Mouse (Mus musculus) adrenal gland, postnatal 10 days (tissue): Measurements from ENCODE around the gene Medag. TPM values are rescaled to one million over a fixed set of nuclear protein-coding genes. Genes with fewer than 3 reads are reported as not detected.
A peak's percentile ranks its signal among the peaks of the same experiment; 100 is the strongest.

Experiments used
- DNase-seq: peaks from one replicate; pipeline ENCODE4 v3.0.0; 2021; ENCODE audit warnings: mixed read lengths
- long read RNA-seq, 2 experiments: library from polyadenylated mRNA; stranded (forward); transcript quantifications; one replicate each; pipeline ENCODE4 v2.0.0; 2021
- total RNA-seq, 2 experiments: library from RNA; stranded (reverse); gene quantifications; 2 replicates each; pipeline ENCODE4 v1.2.3; 2021

The Medag gene
- total RNA-seq: 1 to 10 TPM; 7.0 to 7.2 TPM
- long read RNA-seq, experiment 1, partial matches to known transcripts: 0 of 4 reads
- long read RNA-seq, experiment 1, other reads (novel, unspliced or antisense): 0 of 4 reads
- long read RNA-seq, experiment 2, partial matches to known transcripts: 0 of 4 reads
- long read RNA-seq, experiment 2, other reads (novel, unspliced or antisense): 3 of 4 reads

GRCm38 (mm10) chr5:149411509-149412193, at the start of gene Medag:
Gene Medag (plus strand): TSS chr5:149411749.
- DNase-seq: peak; percentile 77

- no peak for DNase-seq
Measured at GRCm38 (mm10) chr5:149362626-149363025, 48.9 kb upstream of the Medag start.

DNA sequence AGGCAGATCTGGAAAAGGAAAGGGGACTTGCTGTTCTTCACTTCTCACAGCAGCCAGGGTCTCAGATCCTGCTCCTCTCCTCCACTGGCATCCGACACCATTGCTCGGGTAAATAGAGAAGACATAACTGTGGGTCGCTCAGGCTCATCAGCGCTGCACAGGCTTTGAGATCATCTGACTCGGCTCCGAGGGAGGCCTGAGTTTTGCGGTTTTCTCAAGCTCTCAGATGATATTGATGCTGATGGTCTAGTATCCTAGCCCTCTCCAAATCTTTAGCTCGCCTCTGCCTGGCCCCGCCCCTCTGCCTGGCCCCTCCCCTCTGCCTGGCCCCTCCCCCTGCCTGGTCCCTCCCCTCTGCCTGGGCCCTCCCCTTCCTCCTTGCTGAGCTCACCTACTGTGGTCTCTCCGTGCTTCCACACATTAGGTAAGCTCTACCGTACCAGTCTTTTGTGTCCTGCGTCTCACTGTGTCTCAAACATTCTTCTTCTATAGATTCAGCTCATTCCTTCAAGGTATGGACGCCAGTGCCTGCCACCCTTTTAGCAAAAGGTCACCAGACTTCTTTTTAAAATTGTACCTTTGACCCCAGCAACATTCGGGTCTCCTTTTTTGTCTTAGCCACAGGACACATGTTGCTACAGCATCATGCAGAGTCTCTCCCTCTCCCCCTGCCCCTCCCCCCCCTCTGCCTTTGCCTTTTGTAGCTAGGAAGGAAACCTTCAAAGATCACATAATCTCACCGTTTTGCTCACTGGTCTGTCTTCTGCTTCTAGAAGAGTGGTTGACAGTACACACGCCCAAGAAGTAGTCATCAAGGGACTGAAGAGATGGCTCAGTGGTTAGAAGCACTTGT, 47.4 kb upstream of the Medag start:
- DNase-seq: no peak

GRCm38 (mm10) chr5:149367011-149367410, 44.5 kb upstream of the Medag start:
- DNase-seq: no peak

DNA sequence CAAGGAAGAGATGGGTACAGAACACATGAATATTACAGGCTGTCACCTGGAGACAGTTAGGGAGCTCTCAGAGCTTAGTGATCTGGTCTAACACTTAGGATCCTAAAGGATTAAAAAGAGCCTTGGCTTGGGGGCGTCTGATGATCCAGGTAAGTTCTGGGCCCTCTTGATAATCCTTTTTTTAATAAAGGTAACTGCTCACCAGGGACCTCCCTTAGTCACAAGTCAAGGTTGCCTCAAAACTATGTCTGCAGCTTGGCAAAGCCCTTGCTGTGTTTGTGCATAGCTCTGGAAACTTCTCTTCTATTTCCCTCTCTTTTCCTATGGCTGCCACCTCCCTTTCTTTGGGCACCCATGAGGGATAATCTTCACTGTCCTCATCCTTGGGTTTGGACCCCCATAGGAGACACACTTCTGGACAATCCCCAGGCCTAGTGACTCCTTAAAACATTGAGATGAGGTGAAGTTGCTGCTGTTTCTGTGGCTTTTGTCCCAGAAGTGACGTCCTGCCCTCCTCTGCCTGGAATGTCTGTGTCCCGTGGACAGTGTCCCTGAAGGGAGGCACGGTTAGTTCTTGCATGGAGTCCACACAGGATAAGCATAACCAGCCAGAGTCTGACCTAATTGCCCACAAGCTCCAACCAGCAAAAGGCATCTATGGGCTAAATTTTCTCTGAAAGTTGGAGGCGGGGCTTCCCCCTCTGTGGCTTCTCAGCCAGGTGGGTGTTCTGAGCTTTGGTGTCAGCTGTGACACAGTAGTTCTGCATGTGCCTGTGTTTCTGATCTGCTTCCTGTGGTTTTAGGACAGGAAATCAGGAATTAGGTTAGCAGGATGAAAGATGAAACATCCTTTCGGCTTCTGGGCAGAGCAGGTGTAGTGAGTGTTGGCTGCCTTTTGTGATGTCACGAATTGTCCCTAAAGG, 43.7 kb upstream of the Medag start:
- no peak for DNase-seq

DNA sequence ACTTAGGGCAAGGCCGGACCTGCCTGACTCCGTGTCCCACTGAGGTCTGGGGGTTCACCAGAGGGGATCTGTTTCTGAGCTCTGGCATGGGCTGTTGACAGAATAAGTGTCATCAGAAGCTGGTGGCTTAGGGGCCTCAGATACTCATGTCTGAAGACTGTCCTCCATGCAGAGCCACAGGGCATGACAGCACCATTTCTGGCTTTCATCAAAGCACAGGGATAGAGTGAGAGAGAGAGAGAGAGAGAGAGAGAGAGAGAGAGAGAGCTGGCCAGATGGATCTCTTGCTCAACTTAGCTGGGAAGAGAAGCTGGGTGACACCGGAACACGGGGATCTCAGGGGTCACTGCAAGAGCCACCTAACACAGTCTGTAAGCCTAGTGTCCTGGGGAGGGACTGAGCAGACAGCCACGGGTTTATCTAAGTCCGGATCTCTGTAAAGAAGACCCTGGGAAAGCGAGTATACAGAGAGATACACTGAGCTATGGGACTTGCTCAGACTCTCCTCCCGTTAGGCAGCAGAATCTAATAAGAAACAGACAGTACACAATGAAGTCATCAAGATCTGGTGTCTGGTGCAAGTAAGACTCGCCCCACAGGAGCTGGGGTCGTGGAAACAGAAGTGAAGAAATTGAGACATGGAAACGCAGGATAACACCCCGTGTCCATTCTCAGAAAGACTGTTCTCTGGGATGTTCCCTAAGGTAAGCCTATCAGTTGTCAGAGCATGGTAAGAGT, 42.8 kb upstream of the Medag start:
- DNase-seq: no peak

DNA sequence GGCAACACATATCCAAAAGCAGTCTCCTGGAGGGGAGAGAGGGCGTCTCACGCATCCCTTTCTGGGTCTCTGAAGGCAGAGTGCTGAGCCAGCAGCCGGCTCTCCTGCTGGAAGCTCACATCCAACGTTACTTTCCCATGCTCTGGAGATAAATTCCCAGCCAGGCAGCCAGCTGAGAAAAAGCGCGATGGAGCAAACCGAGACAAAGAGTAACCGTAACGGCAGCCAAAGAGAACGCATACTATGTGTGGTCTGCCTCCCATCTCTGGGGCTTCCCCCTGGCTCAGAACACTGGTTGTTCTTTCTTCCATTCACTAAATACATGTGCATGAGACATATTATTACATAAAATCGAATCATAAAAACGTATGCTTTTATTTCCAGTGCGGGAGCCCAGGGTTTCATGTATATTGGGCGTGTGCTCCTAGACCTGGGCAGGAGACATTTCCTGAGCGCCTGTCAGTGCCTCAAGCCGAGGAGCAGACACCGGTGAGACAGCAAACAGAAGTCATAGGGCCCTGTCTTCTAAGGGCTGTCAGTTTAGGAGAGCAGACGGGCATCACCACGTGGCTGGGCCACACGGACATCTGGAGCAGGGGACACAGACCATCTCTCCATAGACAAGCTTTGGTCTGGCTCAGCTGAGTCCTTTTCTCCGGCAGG, 42.0 kb upstream of the Medag start:
- DNase-seq: no peak

DNA sequence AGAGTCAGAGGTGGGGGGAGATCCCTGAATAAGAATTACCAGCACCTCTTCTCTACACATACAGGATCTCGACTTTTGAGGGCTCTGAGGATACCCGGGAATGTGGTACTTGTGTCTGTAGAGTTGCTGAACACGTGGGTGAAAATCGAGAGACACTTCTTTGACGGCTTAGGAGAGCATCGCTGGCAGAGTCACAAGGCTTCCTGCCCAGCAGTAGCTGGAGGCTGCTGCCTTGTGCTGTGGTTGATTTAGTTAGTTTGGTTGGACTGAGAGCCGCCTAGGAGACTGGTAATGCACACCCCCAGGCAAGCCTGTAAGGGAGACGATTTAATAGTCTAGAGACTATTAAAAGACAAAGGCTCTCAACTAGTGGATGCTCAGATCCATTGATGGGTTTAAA, 39.5 kb upstream of the Medag start:
- no peak for DNase-seq

DNA sequence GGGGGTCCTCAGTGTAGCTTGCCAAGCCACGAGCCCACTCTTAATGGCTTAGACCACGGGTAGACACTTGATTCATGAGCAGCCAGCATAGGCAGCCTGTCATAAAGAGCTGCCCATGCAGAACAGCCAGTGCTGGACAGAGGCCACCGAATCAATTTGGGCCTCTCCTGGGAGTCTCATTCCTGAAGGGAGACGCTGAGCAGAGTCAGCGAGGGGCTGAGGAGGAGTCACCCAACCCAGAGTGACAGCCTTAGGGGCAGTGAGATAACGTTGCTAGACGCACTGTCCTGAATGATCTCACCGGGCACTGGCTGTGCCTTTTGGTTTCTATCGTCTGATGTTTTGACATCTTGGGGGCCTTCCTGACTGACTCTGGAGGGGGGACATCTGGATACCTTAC, 38.3 kb upstream of the Medag start:
- no peak for DNase-seq

- no peak for DNase-seq
Measured at GRCm38 (mm10) chr5:149374026-149374425, 37.5 kb upstream of the Medag start.

DNA sequence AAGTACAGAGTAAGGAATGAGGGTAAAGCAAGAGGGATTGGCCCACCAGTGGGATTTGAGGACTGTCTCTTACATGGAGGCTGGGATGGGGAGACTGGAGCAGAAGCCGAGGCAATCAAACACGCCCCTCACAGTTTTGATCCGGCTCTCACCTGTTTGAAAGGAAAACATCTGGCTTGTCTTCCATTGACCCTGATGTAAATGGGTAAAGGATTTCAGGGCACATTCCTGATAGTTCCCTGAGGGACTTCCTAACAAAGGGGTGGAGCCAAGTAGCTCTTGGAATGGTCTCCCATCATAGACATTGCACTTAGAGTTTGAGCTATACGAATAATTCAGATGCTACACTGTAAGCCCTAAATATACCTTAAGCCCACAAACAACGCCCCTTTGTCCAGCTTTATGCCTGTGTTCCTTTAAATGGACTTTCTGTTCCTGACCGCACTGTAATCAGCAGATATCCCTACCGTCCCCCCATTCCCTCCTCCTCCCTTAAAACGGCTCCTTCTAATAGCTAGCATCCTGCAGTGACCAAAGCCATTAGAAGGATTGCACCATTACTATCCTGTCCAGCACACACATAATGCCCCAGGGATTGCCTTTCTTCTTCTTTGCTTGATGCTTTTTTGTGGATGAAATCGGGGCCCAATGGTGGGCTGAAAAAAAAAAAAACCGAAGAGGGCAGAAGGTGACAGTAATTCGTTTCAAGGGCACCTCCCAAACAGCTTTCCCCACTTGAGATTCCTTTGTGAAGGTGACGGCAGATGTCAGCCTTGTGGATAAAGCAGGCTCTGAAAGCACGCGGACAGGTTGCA, 36.3 kb upstream of the Medag start:
- no peak for DNase-seq

GRCm38 (mm10) chr5:149375889-149376212, 35.7 kb upstream of the Medag start:
- DNase-seq: peak; percentile 90

- no peak for DNase-seq
Measured at GRCm38 (mm10) chr5:149376367-149376766, 35.2 kb upstream of the Medag start.

- DNase-seq: no peak
Measured at GRCm38 (mm10) chr5:149377253-149377652, 34.3 kb upstream of the Medag start.

DNA sequence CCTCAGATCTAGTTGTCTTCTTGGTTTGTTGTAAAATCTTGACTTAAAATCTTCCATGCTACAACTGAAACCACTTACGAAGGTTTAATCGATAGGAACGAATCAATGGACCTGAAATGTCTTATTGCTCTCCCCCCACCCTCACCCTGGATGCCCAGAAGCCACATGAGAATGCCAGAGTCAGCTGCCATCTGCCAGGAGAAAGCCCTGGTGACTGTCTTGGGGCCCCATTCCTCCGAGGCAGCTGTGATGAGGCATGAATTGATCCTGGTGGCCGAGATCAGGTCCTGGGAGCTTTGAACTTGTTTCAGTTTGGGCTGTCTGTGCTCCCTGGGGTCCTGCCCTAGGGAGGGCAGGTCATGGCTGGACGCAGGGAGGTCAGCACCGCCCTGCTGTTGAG, 33.0 kb upstream of the Medag start:
- no peak for DNase-seq

DNA sequence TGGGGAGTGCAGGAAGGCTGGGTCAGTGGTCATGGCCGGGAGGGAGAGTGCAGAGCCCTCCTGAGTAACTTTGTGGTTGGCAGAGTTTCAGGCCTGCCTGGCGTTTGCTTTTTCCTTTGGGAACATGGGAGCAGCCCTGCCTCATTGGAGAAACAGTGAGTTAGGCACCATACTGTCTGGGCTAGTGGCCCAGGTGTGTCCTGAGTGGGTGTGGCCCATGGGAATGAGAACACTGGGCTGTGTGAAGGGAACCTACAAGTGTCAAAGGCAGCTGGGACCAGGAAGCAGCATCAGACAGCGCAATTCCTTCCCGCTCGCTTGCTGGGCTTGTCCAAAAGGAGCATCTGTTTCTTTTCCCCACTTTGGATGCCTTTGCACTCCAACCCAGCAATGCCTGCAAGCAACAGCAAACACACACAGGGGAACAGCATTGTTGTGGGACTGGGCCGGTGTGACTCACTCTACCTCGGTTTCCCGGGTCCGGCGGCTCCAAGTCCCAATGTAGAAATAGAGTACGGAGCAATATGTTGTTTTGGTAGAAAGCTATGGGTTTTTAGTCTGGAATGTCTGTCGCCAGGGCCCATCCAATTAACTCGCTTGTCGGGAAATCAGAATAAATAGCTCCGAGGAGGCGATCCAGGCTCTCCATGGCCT, 32.3 kb upstream of the Medag start:
- no peak for DNase-seq

GRCm38 (mm10) chr5:149379861-149380260, 31.7 kb upstream of the Medag start:
- no peak for DNase-seq

DNA sequence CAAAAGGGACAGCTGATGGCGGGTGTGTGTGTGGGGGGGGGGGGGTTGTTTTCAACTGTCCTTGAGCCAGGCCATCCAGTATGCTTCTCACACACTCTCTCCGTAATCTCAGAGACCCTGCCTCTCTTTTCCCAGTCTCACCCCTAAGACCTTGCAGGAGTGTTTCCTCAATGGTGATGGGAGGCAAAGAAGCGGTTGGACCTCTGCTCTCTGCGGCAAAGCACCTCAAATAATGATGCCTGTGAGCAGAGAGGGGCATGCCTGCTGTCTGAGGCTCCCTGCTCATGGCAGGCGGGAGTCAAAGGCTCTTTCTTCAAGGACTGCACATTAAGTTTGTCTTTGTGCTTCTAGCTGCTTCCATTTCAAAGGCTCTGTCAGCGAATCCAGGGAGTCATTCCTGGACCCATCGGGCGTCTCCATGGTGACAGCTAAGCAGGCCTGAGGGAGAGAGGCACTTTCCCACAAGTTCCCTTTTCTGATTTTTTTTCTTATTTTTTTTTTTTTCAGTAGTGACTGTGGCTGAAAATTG, 31.1 kb upstream of the Medag start:
- no peak for DNase-seq

DNA sequence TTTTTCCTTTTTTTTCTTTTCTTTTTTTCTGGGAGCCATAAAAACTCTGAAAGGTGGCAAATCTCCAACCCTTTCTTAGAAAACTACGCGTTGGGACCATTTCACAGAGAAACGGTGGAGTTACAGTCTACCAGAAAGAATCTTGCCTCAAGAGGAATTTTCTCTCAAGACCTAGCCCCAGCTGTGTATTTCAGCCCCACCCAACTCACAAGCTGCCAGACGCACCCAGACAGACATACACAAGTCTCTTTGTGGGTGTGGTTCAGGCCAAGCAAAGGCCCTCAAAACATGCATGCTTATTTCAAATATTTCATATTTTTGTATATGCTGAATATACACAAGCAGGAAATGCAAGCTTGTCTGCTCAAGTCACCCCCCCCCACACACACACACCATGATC, 29.6 kb upstream of the Medag start:
- DNase-seq: no peak
